Mouse (Mus musculus): ENCODE measurements around the gene Wipf3. TPM values are rescaled to one million over a fixed set of nuclear protein-coding genes. Genes with fewer than 3 reads are reported as not detected.

The Wipf3 gene
- polyA plus RNA-seq, 1 experiment: 0.20 TPM

- WGBS: 80% methylated on average over 6 of the region's 6 CpGs
Observed at GRCm38 (mm10) chr6:54409271-54409670, 20.1 kb upstream of the Wipf3 start.

GRCm38 (mm10) chr6:54410451-54410850 is 19.0 kb upstream of the Wipf3 start:
- TF ChIP-seq CTCF (IDR thresholded peaks at IDR 0.05; ENCODE audit: extremely low read depth, insufficient read depth, insufficient read length, insufficient replicate concordance) (no peak), POLR2A (IDR thresholded peaks at IDR 0.05; ENCODE audit: low read depth, low read length) (no peak)
- 66% methylated on average over 4 of the region's 4 CpGs for WGBS
- Histone ChIP-seq H3K4me3 (ENCODE audit: extremely low read depth, insufficient read depth, insufficient read length) (no peak overlapping the region), H3K36me3 (ENCODE audit: control insufficient read depth, insufficient read depth, low read length) (no peaks in the 10 kb centered on the region), H3K27ac (ENCODE audit: insufficient read depth, low read length) (no peak overlapping the region), H3K4me1 (ENCODE audit: control insufficient read depth, insufficient read depth, insufficient read length) (no peaks in the 10 kb centered on the region), H3K27me3 (ENCODE audit: control insufficient read depth, insufficient read depth, low read length) (no peaks in the 10 kb centered on the region)
- DNase-seq (ENCODE audit: low read depth in 1 of 2, low spot score in 2 of 2): no peak

More at GRCm38 (mm10) chr6:54409271-54409670, 20.1 kb upstream of the Wipf3 start:
- no peak overlapping the region for H3K27ac ChIP-seq (ENCODE audit: insufficient read depth, low read length)
- DNase-seq (ENCODE audit: low read depth in 1 of 2, low spot score in 2 of 2): no peak
- H3K36me3 ChIP-seq (ENCODE audit: control insufficient read depth, insufficient read depth, low read length): no peaks in the 10 kb centered on the region
- no peaks in the 10 kb centered on the region for H3K27me3 ChIP-seq (ENCODE audit: control insufficient read depth, insufficient read depth, low read length)
- H3K4me1 ChIP-seq (ENCODE audit: control insufficient read depth, insufficient read depth, insufficient read length): no peaks in the 10 kb centered on the region
- TF ChIP-seq POLR2A (IDR thresholded peaks at IDR 0.05; ENCODE audit: low read depth, low read length): no peak
- TF ChIP-seq CTCF (IDR thresholded peaks at IDR 0.05; ENCODE audit: extremely low read depth, insufficient read depth, insufficient read length, insufficient replicate concordance): no peak
- no peak overlapping the region for H3K4me3 ChIP-seq (ENCODE audit: extremely low read depth, insufficient read depth, insufficient read length)

- no peak for TF ChIP-seq CTCF (IDR thresholded peaks at IDR 0.05; ENCODE audit: extremely low read depth, insufficient read depth, insufficient read length, insufficient replicate concordance)
- no peak for TF ChIP-seq POLR2A (IDR thresholded peaks at IDR 0.05; ENCODE audit: low read depth, low read length)
- DNase-seq (ENCODE audit: low read depth in 1 of 2, low spot score in 2 of 2): no peak
- no peak overlapping the region for H3K4me3 ChIP-seq (ENCODE audit: extremely low read depth, insufficient read depth, insufficient read length)
- H3K27me3 ChIP-seq (ENCODE audit: control insufficient read depth, insufficient read depth, low read length): no peaks in the 10 kb centered on the region
- H3K27ac ChIP-seq (ENCODE audit: insufficient read depth, low read length): no peak overlapping the region
- H3K36me3 ChIP-seq (ENCODE audit: control insufficient read depth, insufficient read depth, low read length): no peaks in the 10 kb centered on the region
- H3K4me1 ChIP-seq (ENCODE audit: control insufficient read depth, insufficient read depth, insufficient read length): no peaks in the 10 kb centered on the region
- WGBS: 78% methylated on average over 8 of the region's 8 CpGs
Observed at GRCm38 (mm10) chr6:54411591-54411990, 17.8 kb upstream of the Wipf3 start.

GRCm38 (mm10) chr6:54412879-54413278 is 16.5 kb upstream of the Wipf3 start:
- H3K4me3 ChIP-seq (ENCODE audit: extremely low read depth, insufficient read depth, insufficient read length): no peak overlapping the region
- WGBS: 87% methylated on average over 7 of the region's 7 CpGs

GRCm38 (mm10) chr6:54425230-54425629 is 4.2 kb upstream of the Wipf3 start:
- WGBS: 89% methylated on average over 8 of the region's 8 CpGs
- no peak overlapping the region for H3K27ac ChIP-seq (ENCODE audit: insufficient read depth, low read length)
- H3K4me3 ChIP-seq (ENCODE audit: extremely low read depth, insufficient read depth, insufficient read length): no peak overlapping the region
- peaks cover 7% of the 10 kb centered on the region for H3K27me3 ChIP-seq (ENCODE audit: control insufficient read depth, insufficient read depth, low read length)
- no peak for DNase-seq (ENCODE audit: low read depth in 1 of 2, low spot score in 2 of 2)
- no peaks in the 10 kb centered on the region; the same call in 1 of the 2 replicates for H3K4me1 ChIP-seq (ENCODE audit: control insufficient read depth, insufficient read depth, insufficient read length)
- TF ChIP-seq CTCF (IDR thresholded peaks at IDR 0.05; ENCODE audit: extremely low read depth, insufficient read depth, insufficient read length, insufficient replicate concordance) (no peak), POLR2A (IDR thresholded peaks at IDR 0.05; ENCODE audit: low read depth, low read length) (no peak)
- H3K36me3 ChIP-seq (ENCODE audit: control insufficient read depth, insufficient read depth, low read length): no peaks in the 10 kb centered on the region

More at GRCm38 (mm10) chr6:54412879-54413278, 16.5 kb upstream of the Wipf3 start:
- H3K27me3 ChIP-seq (ENCODE audit: control insufficient read depth, insufficient read depth, low read length): no peaks in the 10 kb centered on the region
- H3K36me3 ChIP-seq (ENCODE audit: control insufficient read depth, insufficient read depth, low read length): no peaks in the 10 kb centered on the region
- no peak overlapping the region for H3K27ac ChIP-seq (ENCODE audit: insufficient read depth, low read length)
- TF ChIP-seq CTCF (IDR thresholded peaks at IDR 0.05; ENCODE audit: extremely low read depth, insufficient read depth, insufficient read length, insufficient replicate concordance) (no peak), POLR2A (IDR thresholded peaks at IDR 0.05; ENCODE audit: low read depth, low read length) (no peak)
- no peak for DNase-seq (ENCODE audit: low read depth in 1 of 2, low spot score in 2 of 2)
- no peaks in the 10 kb centered on the region for H3K4me1 ChIP-seq (ENCODE audit: control insufficient read depth, insufficient read depth, insufficient read length)

GRCm38 (mm10) chr6:54428850-54429446 is 455 bp upstream of the Wipf3 start:
- 14% methylated on average over 14 of the region's 14 CpGs for WGBS

GRCm38 (mm10) chr6:54430221-54430620 is 818 bp downstream of the Wipf3 start:
- 42% methylated on average over 7 of the region's 7 CpGs for WGBS
- no peak for DNase-seq (ENCODE audit: low read depth in 1 of 2, low spot score in 2 of 2)
- H3K4me3 ChIP-seq (ENCODE audit: extremely low read depth, insufficient read depth, insufficient read length): no peak overlapping the region

More at GRCm38 (mm10) chr6:54428850-54429446, 455 bp upstream of the Wipf3 start:
- no peak for TF ChIP-seq CTCF (IDR thresholded peaks at IDR 0.05; ENCODE audit: extremely low read depth, insufficient read depth, insufficient read length, insufficient replicate concordance)
- TF ChIP-seq POLR2A (IDR thresholded peaks at IDR 0.05; ENCODE audit: low read depth, low read length): no peak
- Histone ChIP-seq H3K27me3 (ENCODE audit: control insufficient read depth, insufficient read depth, low read length) (peaks cover 9% of the 10 kb centered on the region), H3K27ac (ENCODE audit: insufficient read depth, low read length) (no peak overlapping the region), H3K4me1 (ENCODE audit: control insufficient read depth, insufficient read depth, insufficient read length) (no peaks in the 10 kb centered on the region; the same call in 1 of the 2 replicates), H3K36me3 (ENCODE audit: control insufficient read depth, insufficient read depth, low read length) (no peaks in the 10 kb centered on the region), H3K4me3 (ENCODE audit: extremely low read depth, insufficient read depth, insufficient read length) (no peak overlapping the region; the same call in 1 of the 2 replicates)
- DNase-seq (ENCODE audit: low read depth in 1 of 2, low spot score in 2 of 2): no peak

More at GRCm38 (mm10) chr6:54430221-54430620, 818 bp downstream of the Wipf3 start:
- no peak overlapping the region for H3K27ac ChIP-seq (ENCODE audit: insufficient read depth, low read length)
- no peaks in the 10 kb centered on the region for H3K36me3 ChIP-seq (ENCODE audit: control insufficient read depth, insufficient read depth, low read length)
- peaks cover 9% of the 10 kb centered on the region for H3K27me3 ChIP-seq (ENCODE audit: control insufficient read depth, insufficient read depth, low read length)
- no peaks in the 10 kb centered on the region; the same call in 1 of the 2 replicates for H3K4me1 ChIP-seq (ENCODE audit: control insufficient read depth, insufficient read depth, insufficient read length)
- TF ChIP-seq POLR2A (IDR thresholded peaks at IDR 0.05; ENCODE audit: low read depth, low read length) (no peak), CTCF (IDR thresholded peaks at IDR 0.05; ENCODE audit: extremely low read depth, insufficient read depth, insufficient read length, insufficient replicate concordance) (no peak)

Measured in spleen, adult 2 months (tissue).